Mouse (Mus musculus): ENCODE data around the gene Ppfia1. TPM values are rescaled to one million over a fixed set of nuclear protein-coding genes. Genes with fewer than 3 reads are reported as not detected.

Gene Ppfia1
- polyA plus RNA-seq (2014; fragmentation: Illumina TruSeq; extraction: RNeasy Lipid Tissue Mini Kit (QIAGEN cat#74804); ENCODE audit: low read depth, low replicate concordance) = 44.1 TPM

DNA sequence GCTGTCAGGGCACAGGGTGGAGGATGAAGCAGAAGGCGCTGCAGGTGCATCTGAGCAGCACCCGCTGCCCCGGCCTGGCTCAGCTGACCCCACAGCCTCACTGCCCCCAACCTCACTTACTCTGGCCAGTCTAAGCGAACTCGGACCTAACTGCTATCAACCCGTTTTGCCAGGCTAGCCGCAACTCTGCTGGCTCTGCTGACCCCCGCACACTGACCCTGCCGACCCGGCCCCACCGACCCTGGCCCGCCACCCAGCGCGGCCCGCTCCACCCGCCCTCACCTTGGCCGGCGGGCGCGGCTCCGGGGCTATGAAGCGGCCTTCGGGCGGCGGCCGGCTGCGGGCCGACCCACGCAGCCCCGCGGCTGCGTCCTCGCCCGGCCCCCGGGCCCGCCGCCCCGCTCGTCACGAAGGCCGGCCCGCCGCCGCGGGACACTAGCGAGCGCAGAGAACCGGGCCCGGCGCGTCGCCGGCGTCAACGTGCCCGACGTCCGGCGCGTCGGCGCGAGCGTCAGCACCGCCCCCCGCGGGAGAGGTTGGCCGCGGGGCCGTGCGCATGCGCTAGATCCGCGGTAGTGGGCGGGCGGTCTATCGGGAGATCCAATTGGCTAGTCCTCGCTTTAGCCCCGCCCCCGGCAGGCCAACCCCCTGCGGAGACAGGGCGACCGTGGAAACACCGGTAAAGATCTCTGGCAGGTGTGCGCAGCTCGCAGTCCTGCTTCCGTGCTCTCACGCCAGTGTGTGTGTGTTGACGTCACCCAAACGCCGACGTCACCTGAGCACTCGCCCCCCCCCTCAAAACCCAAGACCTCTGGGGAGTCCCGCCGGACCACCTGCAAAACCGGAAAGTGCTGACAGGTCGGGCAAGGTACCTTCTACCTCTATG lies at the start of gene Ppfia1:
Gene Ppfia1, minus strand, starts transcription at position 493 of the 886 bp plus-strand sequence.

DNA sequence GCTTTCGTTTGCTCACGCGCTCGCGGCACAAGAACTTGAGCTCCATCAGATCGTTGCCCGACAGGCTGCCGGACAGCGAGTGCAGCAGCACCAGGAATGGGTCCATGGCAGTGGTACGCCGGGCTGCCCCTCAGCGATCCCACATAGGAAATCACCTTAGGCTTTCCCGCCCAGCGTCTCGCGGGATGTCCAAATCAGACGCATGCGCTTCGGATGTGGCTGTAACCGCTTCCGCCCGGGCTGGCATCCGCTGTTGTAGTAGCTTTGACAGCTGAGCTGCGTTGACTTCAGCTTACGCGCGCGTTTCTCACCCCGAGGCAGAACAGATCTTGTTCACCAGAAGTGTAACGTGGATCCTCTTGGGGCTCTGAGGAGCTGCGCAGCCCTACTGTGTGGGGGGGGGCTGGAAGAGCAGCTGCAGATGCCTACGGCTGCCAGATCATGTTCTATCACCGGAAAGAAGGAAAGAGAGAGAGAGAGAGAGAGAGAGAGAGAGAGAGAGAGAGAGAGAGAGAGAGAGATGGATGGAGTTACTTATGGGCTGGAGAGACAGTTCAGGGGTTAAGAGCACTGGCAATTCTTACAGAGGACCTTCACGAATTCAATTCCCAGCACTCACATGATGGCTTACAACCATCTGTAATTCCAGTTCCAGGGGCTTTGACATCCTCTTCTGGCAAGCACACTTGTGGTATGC lies 28.9 kb upstream of the Ppfia1 start, which contains the start of gene Fadd:
Gene Fadd, minus strand, starts transcription at position 180 of the 697 bp plus-strand sequence.

DNA sequence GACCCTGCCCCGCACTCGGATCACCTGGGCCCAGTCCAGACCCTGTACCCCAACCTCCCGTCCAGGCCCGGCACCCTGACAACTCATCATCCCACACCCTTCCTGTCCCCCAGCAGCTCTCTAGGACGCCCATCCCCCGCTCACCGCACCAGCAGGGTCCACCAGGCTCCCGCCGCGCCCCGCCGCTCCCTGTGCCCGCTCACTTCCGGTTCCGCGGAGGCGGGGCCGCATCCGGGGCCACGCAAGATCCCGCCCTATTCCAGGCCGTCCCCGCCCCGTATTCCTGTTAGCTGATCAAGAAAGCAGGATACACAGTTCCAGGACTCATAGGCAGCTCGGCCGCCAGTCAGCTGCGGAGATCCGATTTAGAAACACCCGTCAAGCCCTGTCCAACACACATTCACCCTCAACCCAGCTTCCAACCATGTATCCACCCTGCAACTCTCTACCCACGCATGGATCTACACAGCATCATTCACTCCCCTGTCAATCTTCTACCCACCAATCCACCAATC lies 82.9 kb downstream of the Ppfia1 start, which contains the start of gene Cttn:
Gene Cttn, minus strand, starts transcription at position 465 of the 515 bp plus-strand sequence.

Other genes with a start within 250 kb of the Ppfia1 start
- gene Cttn, start 82.7 kb downstream of the Ppfia1 start, polyA plus RNA-seq (2014; fragmentation: Illumina TruSeq; extraction: RNeasy Lipid Tissue Mini Kit (QIAGEN cat#74804); ENCODE audit: low read depth, low replicate concordance) = 46.0 TPM
- gene Fadd, start 28.7 kb upstream of the Ppfia1 start, polyA plus RNA-seq (2014; fragmentation: Illumina TruSeq; extraction: RNeasy Lipid Tissue Mini Kit (QIAGEN cat#74804); ENCODE audit: low read depth, low replicate concordance) = 7.6 TPM
- 8.4 TPM for gene Ano1, start 198.2 kb upstream of the Ppfia1 start, polyA plus RNA-seq (2014; fragmentation: Illumina TruSeq; extraction: RNeasy Lipid Tissue Mini Kit (QIAGEN cat#74804); ENCODE audit: low read depth, low replicate concordance)

Measured in heart, adult 10 weeks (tissue).